ENCODE assay signal across 9 mouse cellular contexts in genomic region chr3:51417485-51417884, GRCm38 (mm10). TPM values are rescaled to one million over a fixed set of nuclear protein-coding genes. Genes with fewer than 3 reads are reported as not detected.
DNase-seq lines count a peak whose midpoint lies in the region; ATAC-seq and TF ChIP-seq lines count a peak whose summit lies in the region.
"Had no signal": no experiment of that assay in that cellular context is flagged by ENCODE, and none has a peak within 500 bp of the region (broad histone marks: within the 10 kb centered on the region; RNA-seq: fewer than 3 reads in every experiment).

No protein-coding gene starts in this region.

- peaks cover 18% of the 10 kb centered on the region for H3K4me1 ChIP-seq in heart, postnatal 0 days (ENCODE audit: control insufficient read depth, insufficient read depth)
- peaks cover 35% of the 10 kb centered on the region for H3K4me1 ChIP-seq in hindbrain, embryonic 15.5 days (replicated peaks)
- H3K4me1 ChIP-seq in midbrain, embryonic 15.5 days: peaks cover 31% of the 10 kb centered on the region

- ATAC-seq in heart, postnatal 0 days (ENCODE audit: insufficient read depth, low read depth): no peak
- ATAC-seq in hindbrain, embryonic 15.5 days (ENCODE audit: low FRiP score, low read depth): no peak
- no peak for ATAC-seq in midbrain, embryonic 15.5 days (replicated peaks)

- no peak overlapping the region for H3K9ac ChIP-seq in heart, postnatal 0 days (replicated peaks; ENCODE audit: low read depth, low read length)
- no peak overlapping the region for H3K9ac ChIP-seq in hindbrain, embryonic 15.5 days
- 0 out of 2 replicates have a peak overlapping the region, but pooled peaks have one; percentile 95 for H3K9ac ChIP-seq in midbrain, embryonic 15.5 days

- TF ChIP-seq CTCF in heart, postnatal 0 days (IDR thresholded peaks at IDR 0.05; ENCODE audit: low read depth): no peak

- no peak for TF ChIP-seq EP300 in heart, postnatal 0 days (IDR thresholded peaks at IDR 0.05; ENCODE audit: low read depth)

- no peaks in the 10 kb centered on the region for H3K36me3 ChIP-seq in heart, postnatal 0 days (replicated peaks; ENCODE audit: control insufficient read depth, insufficient read depth, low read length)
- H3K36me3 ChIP-seq in hindbrain, embryonic 15.5 days: no peaks in the 10 kb centered on the region
- no peaks in the 10 kb centered on the region for H3K36me3 ChIP-seq in midbrain, embryonic 15.5 days (replicated peaks)

- no peaks in the 10 kb centered on the region for H3K9me3 ChIP-seq in heart, postnatal 0 days (replicated peaks; ENCODE audit: control insufficient read depth, low read length)
- no peaks in the 10 kb centered on the region for H3K9me3 ChIP-seq in hindbrain, embryonic 15.5 days
- no peaks in the 10 kb centered on the region for H3K9me3 ChIP-seq in midbrain, embryonic 15.5 days

- no peaks in the 10 kb centered on the region for H3K27me3 ChIP-seq in heart, postnatal 0 days (ENCODE audit: control insufficient read depth, insufficient read depth, low read length)
- no peaks in the 10 kb centered on the region for H3K27me3 ChIP-seq in hindbrain, embryonic 15.5 days
- no peaks in the 10 kb centered on the region for H3K27me3 ChIP-seq in midbrain, embryonic 15.5 days (replicated peaks)

- 48% methylated on average over 2 of the region's 2 CpGs for WGBS in heart, postnatal 0 days
- 52% methylated on average over 2 of the region's 2 CpGs for WGBS in hindbrain, embryonic 15.5 days
- 54% methylated on average over 2 of the region's 2 CpGs for WGBS in midbrain, embryonic 15.5 days

- H3K4me3 ChIP-seq in heart, postnatal 0 days (ENCODE audit: low read depth, low read length): peak overlapping the region; percentile 95
- peak overlapping the region; percentile 99 for H3K4me3 ChIP-seq in hindbrain, embryonic 15.5 days
- H3K4me3 ChIP-seq in midbrain, embryonic 15.5 days: peak overlapping the region; percentile 99

- H3K4me2 ChIP-seq in heart, postnatal 0 days (ENCODE audit: low read depth, low read length): peak overlapping the region; percentile 75
- H3K4me2 ChIP-seq in hindbrain, embryonic 15.5 days: peak overlapping the region; percentile 75
- peak overlapping the region; percentile 84 for H3K4me2 ChIP-seq in midbrain, embryonic 15.5 days

- 0 out of 2 replicates have a peak overlapping the region, but pooled peaks have one; percentile 97 for H3K27ac ChIP-seq in heart, postnatal 0 days (ENCODE audit: low read depth)
- H3K27ac ChIP-seq in hindbrain, embryonic 15.5 days (replicated peaks): no peak overlapping the region
- no peak overlapping the region for H3K27ac ChIP-seq in midbrain, embryonic 15.5 days

- DNase-seq in heart, postnatal 0 days (ENCODE audit: low spot score): no peak
- no peak for DNase-seq in heart, adult 8-10 months (ENCODE audit: low spot score)
- peak; percentile 15 for DNase-seq in MN1 (ENCODE audit: low spot score)
- DNase-seq in c-Kit-positive CD71-positive TER-119-positive erythroid progenitor cells, embryonic 14.5 days (ENCODE audit: low spot score): no peak
- no peak for DNase-seq in spleen, postnatal 14 days (ENCODE audit: low spot score in 2 of 2)
- DNase-seq in gastrocnemius, postnatal 10 days: no peak

RNA-seq across cellular contexts. Expression of gene Naa15, which starts 2.5 kb away (rescaled TPM):
- total RNA-seq in heart, postnatal 0 days (2014; rRNA removed; ENCODE audit: low replicate concordance): 19.6 and 21.2 TPM in 2 replicates
- 21.1 and 23.6 TPM in 2 replicates for polyA plus RNA-seq in heart, postnatal 0 days (2015; fragmentation: Nextera tagmentation; extraction: Ambion mirVana)
- total RNA-seq in heart, adult 8-10 months (2022): 10 to 100 TPM; 44.6 to 56.5 (median 48.1) TPM
- 45.9 and 47.6 TPM in 2 replicates for polyA plus RNA-seq in hindbrain, embryonic 15.5 days (2015; fragmentation: Nextera tagmentation; extraction: Ambion mirVana)
- polyA plus RNA-seq in midbrain, embryonic 15.5 days (2015; fragmentation: Nextera tagmentation; extraction: Ambion mirVana): 48.7 and 51.1 TPM in 2 replicates
- 10 to 100 TPM; 48.1 to 52.6 TPM for total RNA-seq in gastrocnemius, postnatal 10 days (2021)

RNA-seq across cellular contexts. Expression of gene Ndufc1, which starts 8.7 kb away (rescaled TPM):
- total RNA-seq in heart, postnatal 0 days (2014; rRNA removed; ENCODE audit: low replicate concordance): 358 and 459 TPM in 2 replicates
- 3,223 and 3,409 TPM in 2 replicates for polyA plus RNA-seq in heart, postnatal 0 days (2015; fragmentation: Nextera tagmentation; extraction: Ambion mirVana)
- 1,000 to 10,000 TPM; 1,660 to 1,731 (median 1,722) TPM for total RNA-seq in heart, adult 8-10 months (2022)
- polyA plus RNA-seq in hindbrain, embryonic 15.5 days (2015; fragmentation: Nextera tagmentation; extraction: Ambion mirVana): 733 and 815 TPM in 2 replicates
- 603 and 679 TPM in 2 replicates for polyA plus RNA-seq in midbrain, embryonic 15.5 days (2015; fragmentation: Nextera tagmentation; extraction: Ambion mirVana)
- 100 to 1,000 TPM; 828 to 975 TPM for total RNA-seq in gastrocnemius, postnatal 10 days (2021)

RNA-seq across cellular contexts. Expression of gene Mgarp, which starts 20.9 kb away (rescaled TPM):
- 3.4 and 3.7 TPM in 2 replicates for total RNA-seq in heart, postnatal 0 days (2014; rRNA removed; ENCODE audit: low replicate concordance)
- polyA plus RNA-seq in heart, postnatal 0 days (2015; fragmentation: Nextera tagmentation; extraction: Ambion mirVana): 1.2 and 1.3 TPM in 2 replicates
- total RNA-seq in heart, adult 8-10 months (2022): under 1 TPM; 0.22 to 0.37 (median 0.26) TPM
- 2.0 and 2.5 TPM in 2 replicates for polyA plus RNA-seq in hindbrain, embryonic 15.5 days (2015; fragmentation: Nextera tagmentation; extraction: Ambion mirVana)
- 1.0 and 2.1 TPM in 2 replicates for polyA plus RNA-seq in midbrain, embryonic 15.5 days (2015; fragmentation: Nextera tagmentation; extraction: Ambion mirVana)
- total RNA-seq in gastrocnemius, postnatal 10 days (2021): under 1 TPM; 0.43 to 0.63 TPM
- total RNA-seq: neutrophil, adult 5-6 weeks had no signal
